Mouse (Mus musculus) gastrocnemius, postnatal 14 days (tissue): ENCODE data around the gene Axin1. TPM values are rescaled to one million over a fixed set of nuclear protein-coding genes. Genes with fewer than 3 reads are reported as not detected.
"Not testable (repeated sequence)": the region's sequence is repeated elsewhere in the genome, so short reads cannot be mapped to it uniquely, and the experiment has no call there.

Source experiments
- DNase-seq: peaks from one replicate; pipeline ENCODE4 v3.0.0; 2021; ENCODE audit warnings: mixed read lengths
- intact Hi-C: fragments of 180-260 bp; cut with DNase I; formaldehyde crosslinking; loops from one replicate; pipeline ENCODE4 v1.15.1; 2025; ENCODE audit warnings: low total_unique reads
- long read RNA-seq, 2 experiments: library from polyadenylated mRNA; stranded (forward); transcript quantifications; one replicate each; pipeline ENCODE4 v2.0.0; 2021
- total RNA-seq, 2 experiments: library from RNA; stranded (reverse); gene quantifications; 2 replicates each; pipeline ENCODE4 v1.2.3; 2021

The Axin1 gene
- 10 to 100 TPM; 12.0 to 13.3 TPM for total RNA-seq
- long read RNA-seq, experiment 1, transcript Axin1-203 (10 exons, 2,890 nt): minor isoform, 5 of 17 reads
- long read RNA-seq, experiment 1, transcript Axin1-201 (11 exons, 3,777 nt): major isoform, 8 of 17 reads
- long read RNA-seq, experiment 1, partial matches to known transcripts: 2 of 17 reads
- long read RNA-seq, experiment 1, other reads (novel, unspliced or antisense): 2 of 17 reads
- long read RNA-seq, experiment 2, transcript Axin1-203 (10 exons, 2,890 nt): major isoform, 18 of 27 reads
- long read RNA-seq, experiment 2, partial matches to known transcripts: 2 of 27 reads
- long read RNA-seq, experiment 2, other reads (novel, unspliced or antisense): 4 of 27 reads

- intact Hi-C loops: loop anchor here (10.0 kb wide), 1 partner anchor 106 kb away; the partner anchor contains the start of gene Fam234a
- DNase-seq: peak; percentile 91
These were observed at the start of gene Axin1 for GRCm38 (mm10) chr17:26138239-26138836. TSS of gene Axin1 (plus strand) at chr17:26138688.

DNA sequence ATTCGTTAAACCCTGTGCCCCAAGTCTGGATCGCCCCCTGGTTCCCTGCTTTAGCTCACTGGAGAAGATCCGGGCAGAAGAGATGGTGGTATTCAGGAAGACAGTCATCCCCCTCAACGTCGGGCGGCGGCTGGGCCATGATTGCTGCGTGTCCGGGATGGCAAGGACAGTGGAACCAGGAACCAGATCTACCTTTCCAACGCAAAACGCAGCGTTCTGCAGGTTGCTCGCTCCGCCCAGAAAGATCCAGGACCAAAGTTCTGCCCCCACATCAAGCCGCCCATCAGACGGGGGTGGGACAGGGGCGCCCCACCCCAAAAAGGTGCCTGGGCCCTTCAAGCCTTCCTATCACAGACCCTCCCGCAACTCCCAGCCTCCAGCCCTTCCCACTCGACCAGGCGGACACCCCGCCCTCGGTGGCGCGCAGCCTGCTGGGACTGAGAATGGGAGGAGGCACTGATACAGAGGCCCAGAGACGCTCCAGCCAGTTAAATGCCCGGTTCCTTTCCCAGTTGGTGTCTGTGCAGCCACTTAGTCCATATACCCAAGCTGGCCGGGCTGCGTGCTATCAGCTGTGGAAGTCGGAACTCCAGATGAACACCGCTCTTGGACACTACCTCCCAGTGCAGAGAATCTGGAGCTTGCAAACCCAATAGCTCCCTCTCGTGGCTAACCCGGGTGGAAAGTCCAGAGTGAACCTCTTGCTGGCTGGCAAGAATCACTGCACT is 48.4 kb upstream of the Axin1 start, which contains the start of gene Decr2:
Gene Decr2, minus strand, starts transcription at position 433 of the 728 bp plus-strand sequence.
- peak; percentile 86 for DNase-seq

DNA sequence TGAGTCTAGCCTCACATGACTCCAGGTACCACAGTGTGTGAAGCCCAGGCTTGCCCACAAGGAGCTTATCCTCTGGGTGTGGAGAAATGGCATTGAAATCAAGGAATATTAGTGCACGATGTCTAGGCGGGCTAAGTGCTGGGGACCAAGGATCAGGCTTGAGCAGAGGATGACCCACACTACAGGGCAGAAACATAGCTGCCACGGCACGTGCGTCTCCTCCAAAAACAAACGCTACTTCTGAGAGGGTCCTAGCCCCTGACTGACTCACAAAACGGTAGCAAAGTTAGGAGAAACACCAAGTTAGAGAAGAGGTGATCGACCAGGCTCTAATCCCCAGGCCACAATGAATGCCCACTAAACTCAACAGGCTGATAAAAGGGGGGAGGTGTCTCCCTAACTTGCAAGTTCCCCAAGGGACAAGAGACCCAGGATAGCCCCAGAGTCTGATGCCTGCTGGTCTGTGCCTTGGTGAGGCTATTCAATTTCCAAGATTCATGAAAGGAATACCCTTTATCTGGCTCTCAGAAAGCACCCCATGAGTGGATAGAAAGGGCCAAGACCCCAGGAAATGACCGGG is 43.9 kb upstream of the Axin1 start:
- intact Hi-C loops: no loop called here
- no peak for DNase-seq

More for the DNA sequence above, 48.4 kb upstream of the Axin1 start, which contains the start of gene Decr2:
- intact Hi-C loops: loop anchor here (2.0 kb wide), 1 partner anchor 49 kb away; no protein-coding TSS in a partner anchor

DNA sequence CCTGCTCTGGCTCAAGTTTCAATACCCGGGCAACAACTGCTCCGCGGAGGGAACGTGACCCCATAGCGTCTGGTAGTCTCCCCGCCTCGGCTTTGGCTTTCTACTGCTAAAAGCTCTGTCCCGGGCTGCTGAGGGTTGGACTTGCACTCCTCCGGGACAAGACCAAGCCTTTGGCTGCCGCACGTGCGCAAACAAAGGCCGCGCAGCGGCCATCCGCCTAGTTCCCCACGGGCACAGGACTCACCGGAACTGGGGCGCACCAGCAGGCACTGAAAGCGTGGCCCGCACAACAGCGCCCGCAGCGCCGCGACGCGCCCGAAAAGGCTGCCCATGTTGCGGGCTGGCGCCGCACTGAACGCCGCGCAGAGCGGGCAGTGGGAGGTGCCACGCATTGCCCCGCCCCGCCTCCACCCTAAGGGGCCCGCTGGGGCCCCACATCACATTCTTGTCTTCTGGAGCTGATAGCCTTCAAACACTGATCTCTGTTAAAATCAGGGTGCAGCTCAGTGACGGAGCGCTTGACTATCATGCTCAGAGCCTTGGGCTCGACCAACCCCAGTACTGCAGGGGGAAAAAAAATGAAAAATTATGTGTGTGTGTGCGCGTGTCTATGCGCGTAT is 43.3 kb upstream of the Axin1 start, which contains the start of gene Nme4:
Gene Nme4, minus strand, starts transcription at position 482 of the 620 bp plus-strand sequence.
- intact Hi-C loops: no loop called here
- DNase-seq: peak; percentile 34

- intact Hi-C loops: no loop called here
- no peak for DNase-seq
These were observed 40.0 kb upstream of the Axin1 start for GRCm38 (mm10) chr17:26098461-26098860.

GRCm38 (mm10) chr17:26099316-26099715 is 39.2 kb upstream of the Axin1 start:
- DNase-seq, intact Hi-C loops: not testable (repeated sequence)

DNA sequence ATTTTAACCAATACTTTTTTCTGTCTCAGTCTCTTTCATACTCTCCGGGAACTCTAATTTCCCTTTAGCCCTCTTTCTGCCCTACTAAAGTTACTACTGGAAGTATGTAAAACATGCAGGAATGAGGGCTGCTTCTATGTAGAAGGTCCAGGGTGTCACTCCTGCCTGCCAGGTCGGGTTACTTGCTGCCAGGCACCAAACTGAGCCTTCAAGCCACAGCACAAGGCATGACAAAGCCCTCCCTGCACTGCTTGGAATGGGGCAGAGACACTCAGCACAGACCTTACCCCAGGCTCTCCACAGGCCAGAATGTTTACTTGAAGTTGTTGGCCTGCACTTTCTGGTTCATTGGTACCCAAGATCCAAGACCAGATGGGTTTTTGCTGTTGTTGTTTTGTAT is 38.3 kb upstream of the Axin1 start:
- intact Hi-C loops: no loop called here
- no peak for DNase-seq

GRCm38 (mm10) chr17:26101478-26101877 is 37.0 kb upstream of the Axin1 start:
- no peak for DNase-seq
- intact Hi-C loops: no loop called here

DNA sequence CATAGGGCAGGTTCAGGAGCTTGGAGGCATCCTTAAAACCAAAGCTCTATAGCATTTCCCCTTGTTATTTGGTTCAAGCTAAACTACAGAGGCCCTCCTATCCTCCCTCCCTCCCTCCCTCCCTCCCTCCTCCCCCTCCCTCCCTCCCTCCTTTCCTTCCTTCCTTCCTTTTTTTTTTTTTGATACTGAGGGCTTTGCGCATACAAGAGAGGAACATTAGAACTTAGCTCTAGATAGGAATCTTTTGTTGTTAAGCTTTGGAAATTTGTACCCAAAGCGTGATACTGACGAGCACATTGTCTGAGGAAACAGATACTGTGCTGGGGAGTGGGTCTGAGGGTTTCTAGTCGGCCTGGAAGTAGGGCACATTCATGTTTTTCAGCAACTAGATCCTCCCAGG is 32.9 kb upstream of the Axin1 start:
- intact Hi-C loops: no loop called here
- no peak for DNase-seq

GRCm38 (mm10) chr17:26110156-26110555 is 28.3 kb upstream of the Axin1 start:
- intact Hi-C loops: no loop called here
- no peak for DNase-seq

DNA sequence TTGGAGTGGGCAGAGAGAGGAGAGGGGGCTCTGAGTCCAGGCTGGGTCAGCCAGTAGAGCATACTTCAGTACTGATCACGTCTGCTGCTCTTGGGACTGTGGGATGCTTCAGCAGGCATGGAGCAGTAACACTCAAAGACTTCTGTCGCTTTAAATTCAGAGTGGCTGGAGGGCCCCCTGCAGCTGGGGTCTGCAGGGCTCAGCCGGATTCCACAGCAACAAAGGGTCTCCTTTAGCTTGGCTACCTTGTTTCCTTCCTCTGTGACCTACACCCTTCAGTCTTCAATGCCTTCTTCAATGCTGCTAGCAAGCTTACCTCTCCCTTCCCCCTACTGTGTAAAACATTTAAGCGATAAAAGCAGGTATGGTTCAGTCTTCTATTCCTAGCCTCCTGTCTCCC is 27.5 kb upstream of the Axin1 start:
- DNase-seq: no peak
- intact Hi-C loops: no loop called here

DNA sequence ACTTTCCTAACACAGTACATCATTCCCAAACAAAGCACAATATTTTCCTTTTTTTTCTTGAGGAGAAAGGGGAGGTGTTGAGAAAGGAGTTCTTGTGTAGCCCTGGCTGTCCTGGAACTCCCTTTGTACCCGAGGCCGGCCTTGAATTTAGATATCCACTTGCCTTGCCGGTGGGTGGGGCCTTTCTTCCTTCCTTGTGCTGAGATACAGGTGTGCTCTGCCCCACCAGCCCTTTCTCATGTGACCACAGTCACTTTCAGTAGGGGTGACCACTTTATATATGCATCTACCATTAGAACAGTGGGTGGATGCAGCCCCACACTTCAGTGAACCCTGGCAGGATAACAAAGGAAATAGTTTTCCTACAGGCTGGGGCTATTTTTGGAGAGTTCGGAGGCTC is 26.8 kb upstream of the Axin1 start:
- intact Hi-C loops: no loop called here
- no peak for DNase-seq

- DNase-seq: no peak
- intact Hi-C loops: no loop called here
These were observed 25.7 kb upstream of the Axin1 start for GRCm38 (mm10) chr17:26112751-26113150.

GRCm38 (mm10) chr17:26113181-26113948 is 25.1 kb upstream of the Axin1 start, which contains the start of gene Tmem8:
TSS of gene Tmem8 (plus strand) at chr17:26113299.
- intact Hi-C loops: no loop called here
- DNase-seq: peak; percentile 37

GRCm38 (mm10) chr17:26114061-26114460 is 24.4 kb upstream of the Axin1 start:
- intact Hi-C loops: no loop called here
- no peak for DNase-seq

DNA sequence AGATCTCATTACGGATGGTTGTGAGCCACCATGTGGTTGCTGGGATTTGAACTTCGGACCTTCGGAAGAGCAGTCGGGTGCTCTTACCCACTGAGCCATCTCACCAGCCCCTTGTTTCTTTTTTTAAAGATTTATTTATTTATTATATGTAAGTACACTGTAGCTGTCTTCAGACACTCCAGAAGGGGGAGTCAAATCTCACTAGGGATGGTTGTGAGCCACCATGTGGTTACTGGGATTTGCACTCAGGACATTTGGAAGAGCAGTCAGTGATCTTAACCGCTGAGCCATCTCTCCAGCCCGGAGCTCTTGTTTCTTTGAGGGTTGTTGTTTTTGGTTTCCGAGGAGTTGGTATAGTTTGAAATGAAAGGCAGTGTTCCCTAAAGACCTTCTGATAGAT is 24.0 kb upstream of the Axin1 start:
- DNase-seq, intact Hi-C loops: not testable (repeated sequence)

- DNase-seq: no peak
- intact Hi-C loops: no loop called here
These were observed 23.1 kb upstream of the Axin1 start for GRCm38 (mm10) chr17:26115205-26115898.

DNA sequence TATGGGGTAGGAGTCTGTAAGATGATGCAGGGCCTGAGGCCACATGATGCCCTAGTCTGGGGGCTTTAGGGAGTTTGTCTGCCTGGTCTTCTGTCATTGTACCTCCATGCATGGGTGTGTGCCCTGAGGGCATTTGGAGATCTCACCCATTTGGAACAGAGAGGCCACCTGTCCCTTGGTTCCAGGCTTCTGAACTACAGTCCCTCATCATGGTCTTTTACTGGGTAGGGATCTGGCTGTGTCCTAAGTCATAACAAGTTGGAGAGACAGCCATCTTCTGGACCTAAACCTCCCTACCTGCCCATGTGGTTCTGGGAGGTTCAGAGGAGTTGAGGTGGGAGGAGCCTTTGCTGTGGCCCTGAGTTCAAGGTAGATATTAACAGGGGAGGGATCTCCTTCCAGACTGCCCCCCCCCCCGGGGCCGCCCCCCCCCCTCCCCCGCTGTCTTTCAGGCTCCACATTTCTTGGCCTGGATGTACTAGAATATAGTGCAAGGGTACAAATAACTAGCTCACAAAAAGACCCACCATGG is 22.5 kb upstream of the Axin1 start:
- no peak for DNase-seq
- intact Hi-C loops: no loop called here
